Mouse (Mus musculus): ENCODE measurements around the gene Capns2. TPM values are rescaled to one million over a fixed set of nuclear protein-coding genes. Genes with fewer than 3 reads are reported as not detected.

Gene Capns2
- not detected for polyA plus RNA-seq (2014; fragmentation: Illumina TruSeq; extraction: RNeasy Lipid Tissue Mini Kit (QIAGEN cat#74804); ENCODE audit: low read depth, low replicate concordance)

GRCm38 (mm10) chr8:92901107-92901506 lies at the start of gene Capns2:
TSS of gene Capns2 (plus strand) at chr8:92901407.

DNA sequence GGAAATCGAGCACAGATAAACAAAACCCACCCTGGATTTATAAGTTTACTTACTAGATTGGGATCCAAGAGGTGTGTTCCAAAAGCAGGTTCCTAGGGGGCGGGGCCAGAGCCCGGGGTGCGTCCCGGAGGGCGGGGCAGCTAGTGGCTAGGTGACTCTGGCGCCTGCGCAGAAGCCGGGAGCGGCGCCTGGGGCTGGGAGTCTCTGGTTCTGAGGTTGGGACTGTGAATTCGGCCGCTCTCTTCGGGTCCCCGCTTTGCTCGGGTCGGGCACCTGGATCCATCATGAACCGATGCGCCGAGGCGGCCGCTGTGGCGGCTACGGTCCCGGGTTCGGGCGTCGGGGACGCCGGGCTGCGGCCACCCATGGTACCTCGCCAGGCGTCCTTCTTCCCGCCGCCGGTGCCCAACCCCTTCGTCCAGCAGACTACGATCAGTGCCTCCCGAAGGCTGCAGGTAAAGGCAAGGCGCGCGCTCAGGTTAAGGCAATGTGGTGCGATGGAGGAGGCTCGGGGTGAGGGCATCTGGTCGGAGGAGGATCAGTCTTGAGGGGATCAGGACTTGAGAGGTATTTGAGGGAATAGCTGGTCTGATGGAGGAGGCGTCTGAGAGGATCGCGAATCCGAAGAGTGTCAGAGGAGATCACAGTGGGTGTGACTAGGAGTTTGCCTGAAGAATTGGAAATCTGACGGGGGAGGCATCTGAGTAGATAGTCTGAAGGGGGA lies 45.9 kb upstream of the Capns2 start, which contains the start of gene Lpcat2:
Gene Lpcat2 (plus strand): TSS at position 169 of the 724 bp plus-strand sequence.

Other genes starting within 250 kb of the Capns2 start
- gene Irx6, start 227.1 kb upstream of the Capns2 start, polyA plus RNA-seq (2014; fragmentation: Illumina TruSeq; extraction: RNeasy Lipid Tissue Mini Kit (QIAGEN cat#74804); ENCODE audit: low read depth, low replicate concordance) = not detected
- gene Mmp2, start 74.1 kb upstream of the Capns2 start, polyA plus RNA-seq (2014; fragmentation: Illumina TruSeq; extraction: RNeasy Lipid Tissue Mini Kit (QIAGEN cat#74804); ENCODE audit: low read depth, low replicate concordance) = 49.8 TPM
- 0.99 TPM for gene Lpcat2, start 46.1 kb upstream of the Capns2 start, polyA plus RNA-seq (2014; fragmentation: Illumina TruSeq; extraction: RNeasy Lipid Tissue Mini Kit (QIAGEN cat#74804); ENCODE audit: low read depth, low replicate concordance)
- 0.08 TPM for gene Slc6a2, start 58.7 kb downstream of the Capns2 start, polyA plus RNA-seq (2014; fragmentation: Illumina TruSeq; extraction: RNeasy Lipid Tissue Mini Kit (QIAGEN cat#74804); ENCODE audit: low read depth, low replicate concordance)
- gene Ces1a, start 146.8 kb downstream of the Capns2 start, polyA plus RNA-seq (2014; fragmentation: Illumina TruSeq; extraction: RNeasy Lipid Tissue Mini Kit (QIAGEN cat#74804); ENCODE audit: low read depth, low replicate concordance) = not detected
- gene Ces1b, start 178.6 kb downstream of the Capns2 start, polyA plus RNA-seq (2014; fragmentation: Illumina TruSeq; extraction: RNeasy Lipid Tissue Mini Kit (QIAGEN cat#74804); ENCODE audit: low read depth, low replicate concordance) = not detected
- gene Ces1c, start 229.9 kb downstream of the Capns2 start, polyA plus RNA-seq (2014; fragmentation: Illumina TruSeq; extraction: RNeasy Lipid Tissue Mini Kit (QIAGEN cat#74804); ENCODE audit: low read depth, low replicate concordance) = 2.2 TPM